Mouse (Mus musculus): ENCODE measurements at regions not wholly inside any gene's neighbourhood (a gene's known extent, or its start where the extent isn't known, plus 50 kb on each side); places are given as distances from the start of the nearest gene placed in this dataset.

DNA sequence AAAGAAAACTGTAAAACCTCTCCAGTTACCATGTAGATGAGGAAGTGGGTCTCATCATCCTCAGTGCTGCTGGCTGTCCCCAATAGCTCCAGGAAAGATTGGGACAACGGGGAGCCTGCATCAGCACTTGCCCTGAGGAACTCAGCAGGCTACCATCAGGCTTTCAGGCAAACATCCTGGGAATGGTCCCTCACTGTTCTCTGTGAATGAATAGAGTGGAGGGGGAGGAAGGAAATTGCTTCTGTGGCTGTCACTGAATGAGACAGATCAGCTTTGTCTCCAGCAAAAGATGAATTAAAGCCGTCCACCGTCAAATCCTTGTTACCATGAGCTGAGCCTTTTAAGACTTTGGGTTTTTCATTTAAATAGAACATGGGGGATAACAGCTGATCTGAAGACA is 224.9 kb upstream of the Ercc4 start:
- no peak for TF ChIP-seq CTCF (IDR thresholded peaks at IDR 0.05; ENCODE audit: insufficient read depth, low read length)
- TF ChIP-seq POLR2A (IDR thresholded peaks at IDR 0.05; ENCODE audit: borderline replicate concordance, extremely low read depth, low read depth, low read length): no peak

Measured in lung, adult 2 months (tissue).